Mouse (Mus musculus) erythroblast, embryonic 14.5 days (primary cell): ENCODE results near the gene Senp7. TPM values are rescaled to one million over a fixed set of nuclear protein-coding genes. Genes with fewer than 3 reads are reported as not detected.

ENCODE experiments used
- H3K27me3 ChIP-seq: 2 replicates; pipeline ENCODE4 v1.6.1; 2012; ENCODE audit warnings: inconsistent platforms; ENCODE audit not compliant: control insufficient read depth
- H3K36me3 ChIP-seq: 2 replicates; pipeline ENCODE4 v1.6.1; 2012; ENCODE audit warnings: mild to moderate bottlenecking, inconsistent platforms; ENCODE audit not compliant: control insufficient read depth
- H3K4me1 ChIP-seq: 2 replicates; pipeline ENCODE4 v1.6.1; 2012; ENCODE audit warnings: inconsistent platforms; ENCODE audit not compliant: control insufficient read depth
- H3K4me3 ChIP-seq: replicated peaks from 2 replicates; pipeline ENCODE3; 2012; ENCODE audit warnings: moderate library complexity, mild to moderate bottlenecking, inconsistent platforms
- H3K9me3 ChIP-seq: 2 replicates; pipeline ENCODE4 v1.6.1; 2012; ENCODE audit warnings: low read length, inconsistent platforms, mixed read lengths; ENCODE audit not compliant: control insufficient read depth
- GATA1 ChIP-seq: IDR thresholded peaks from 2 replicates; pipeline ENCODE4 v1.6.1; 2012; ENCODE audit warnings: low read length, inconsistent platforms, mixed read lengths
- TAL1 ChIP-seq: IDR thresholded peaks from 3 replicates; pipeline ENCODE4 v1.6.1; 2012; ENCODE audit warnings: low read length, inconsistent platforms, mixed read lengths
- polyA plus RNA-seq: library from polyadenylated mRNA; stranded (reverse); fragments of >175 nt; gene quantifications from 2 replicates; pipeline ENCODE4 v1.2.3, GENCODE M21; 2012

Gene Senp7
- polyA plus RNA-seq, 1 experiment: 2.8 TPM

DNA sequence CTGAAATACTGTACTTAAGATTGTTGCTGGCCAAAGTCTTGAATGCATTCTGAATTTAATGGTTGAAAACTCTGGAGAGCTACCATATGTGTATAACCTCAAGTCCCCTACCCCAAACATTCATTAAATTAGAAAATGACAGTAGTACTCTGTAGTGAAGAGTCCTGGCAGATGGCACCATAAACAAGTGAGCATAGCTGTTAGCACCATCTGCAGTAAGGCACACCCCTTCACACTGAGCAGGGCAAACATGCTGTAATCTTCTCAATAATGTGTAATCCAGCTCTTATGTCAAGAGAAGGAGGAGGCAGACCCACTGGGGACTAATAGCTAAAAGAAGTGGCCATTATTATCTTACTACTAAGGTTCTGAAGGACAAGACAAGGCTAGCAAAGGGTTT lies 122.1 kb downstream of the Senp7 start:
- peaks cover 54% of the 10 kb centered on the region for H3K36me3 ChIP-seq
- H3K9me3 ChIP-seq: no peaks in the 10 kb centered on the region
- no peaks in the 10 kb centered on the region for H3K4me1 ChIP-seq
- H3K27me3 ChIP-seq: no peaks in the 10 kb centered on the region
- TF ChIP-seq TAL1 (no peak), GATA1 (no peak)
- H3K4me3 ChIP-seq: no peak overlapping the region

- Histone ChIP-seq H3K4me1 (no peaks in the 10 kb centered on the region), H3K9me3 (no peaks in the 10 kb centered on the region), H3K4me3 (no peak overlapping the region), H3K36me3 (peaks cover 51% of the 10 kb centered on the region), H3K27me3 (no peaks in the 10 kb centered on the region)
- TF ChIP-seq GATA1: no peak
- TF ChIP-seq TAL1: no peak
Observed at GRCm38 (mm10) chr16:56175867-56176581, 127.9 kb downstream of the Senp7 start.

GRCm38 (mm10) chr16:56186863-56187262 lies 138.7 kb downstream of the Senp7 start:
- Histone ChIP-seq H3K27me3 (no peaks in the 10 kb centered on the region), H3K4me1 (no peaks in the 10 kb centered on the region), H3K36me3 (peaks cover 55% of the 10 kb centered on the region), H3K4me3 (no peak overlapping the region), H3K9me3 (no peaks in the 10 kb centered on the region)
- TF ChIP-seq TAL1 (no peak), GATA1 (no peak)

GRCm38 (mm10) chr16:56188198-56188597 lies 140.1 kb downstream of the Senp7 start:
- TF ChIP-seq GATA1: no peak
- TF ChIP-seq TAL1: no peak
- peaks cover 45% of the 10 kb centered on the region for H3K36me3 ChIP-seq
- no peaks in the 10 kb centered on the region for H3K4me1 ChIP-seq
- no peaks in the 10 kb centered on the region for H3K27me3 ChIP-seq
- no peaks in the 10 kb centered on the region for H3K9me3 ChIP-seq
- no peak overlapping the region for H3K4me3 ChIP-seq

- Histone ChIP-seq H3K4me3 (no peak within 1 kb of the TSS), H3K4me1 (no peaks in the 10 kb centered on the region), H3K27me3 (no peaks in the 10 kb centered on the region), H3K9me3 (no peaks in the 10 kb centered on the region), H3K36me3 (no peaks in the 10 kb centered on the region)
- no peak for TF ChIP-seq TAL1
- TF ChIP-seq GATA1: no peak
Observed at GRCm38 (mm10) chr16:56204051-56204450, 155.9 kb downstream of the Senp7 start, which contains the start of gene Impg2. TSS of gene Impg2 (plus strand) at chr16:56204313.

DNA sequence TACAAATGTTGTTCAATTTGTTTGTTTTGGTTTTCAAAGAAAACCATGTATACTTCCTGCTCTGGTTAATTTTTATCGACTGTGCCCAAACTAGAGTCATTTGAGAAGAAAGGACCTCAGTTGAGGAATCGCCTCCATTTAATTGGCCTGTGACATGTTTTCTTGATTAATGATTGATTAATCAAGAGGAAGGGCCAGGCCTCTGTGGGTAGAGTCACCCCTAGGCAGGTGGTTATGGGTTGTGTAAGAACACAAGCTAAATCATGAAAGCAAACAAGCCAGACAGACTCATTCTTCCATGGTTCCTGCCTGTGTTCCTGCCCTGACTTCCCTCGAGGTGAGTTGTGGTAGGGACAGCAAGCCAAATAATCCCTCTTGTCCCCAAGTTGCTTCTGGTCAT lies 164.6 kb downstream of the Senp7 start:
- Histone ChIP-seq H3K36me3 (no peaks in the 10 kb centered on the region), H3K4me1 (no peaks in the 10 kb centered on the region), H3K4me3 (no peak overlapping the region), H3K27me3 (no peaks in the 10 kb centered on the region), H3K9me3 (no peaks in the 10 kb centered on the region)
- no peak for TF ChIP-seq GATA1
- no peak for TF ChIP-seq TAL1

DNA sequence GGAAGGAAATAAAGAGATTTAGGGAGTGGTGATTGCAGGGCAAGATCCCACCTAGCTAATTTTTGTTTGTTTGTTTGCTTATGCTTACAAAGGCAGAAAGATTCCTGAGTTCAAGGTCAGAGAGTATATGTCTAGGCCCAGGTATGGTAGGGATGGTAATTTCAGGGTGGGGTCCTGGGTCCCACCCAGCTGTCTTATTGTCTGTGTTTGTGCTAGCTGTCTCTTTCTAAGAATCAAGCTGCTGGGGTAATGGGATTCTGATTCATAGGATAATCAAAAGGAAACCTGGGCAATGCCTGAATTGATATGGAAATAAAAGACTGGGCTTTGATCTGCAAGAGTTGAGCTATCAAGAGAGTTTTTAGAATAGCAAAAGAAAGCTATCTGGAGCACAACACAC lies 179.5 kb downstream of the Senp7 start:
- H3K4me3 ChIP-seq: no peak overlapping the region
- H3K4me1 ChIP-seq: no peaks in the 10 kb centered on the region
- TF ChIP-seq TAL1 (no peak), GATA1 (no peak)
- H3K36me3 ChIP-seq: no peaks in the 10 kb centered on the region
- H3K9me3 ChIP-seq: no peaks in the 10 kb centered on the region
- H3K27me3 ChIP-seq: no peaks in the 10 kb centered on the region

DNA sequence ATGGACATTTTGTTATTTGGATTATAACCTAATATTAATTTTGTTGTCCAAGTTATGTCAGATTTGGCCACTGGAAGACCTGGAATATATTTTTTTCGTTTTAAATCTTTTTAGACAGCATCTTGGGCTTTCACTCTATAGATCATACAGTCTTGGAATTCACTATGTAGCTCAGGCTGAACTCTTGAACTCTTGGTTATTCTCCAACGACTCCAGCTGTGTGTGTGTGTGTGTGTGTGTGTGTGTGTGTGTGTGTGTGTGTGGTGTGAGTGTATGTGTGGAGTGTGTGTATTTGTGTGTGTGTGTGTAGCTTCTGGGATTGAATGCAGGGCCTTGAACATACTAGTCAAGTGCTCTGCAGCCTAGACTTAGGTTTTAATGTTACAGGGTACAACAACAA lies 181.3 kb downstream of the Senp7 start:
- no peak for TF ChIP-seq GATA1
- TF ChIP-seq TAL1: no peak
- Histone ChIP-seq H3K36me3 (no peaks in the 10 kb centered on the region), H3K27me3 (no peaks in the 10 kb centered on the region), H3K9me3 (no peaks in the 10 kb centered on the region), H3K4me3 (no peak overlapping the region), H3K4me1 (no peaks in the 10 kb centered on the region)

DNA sequence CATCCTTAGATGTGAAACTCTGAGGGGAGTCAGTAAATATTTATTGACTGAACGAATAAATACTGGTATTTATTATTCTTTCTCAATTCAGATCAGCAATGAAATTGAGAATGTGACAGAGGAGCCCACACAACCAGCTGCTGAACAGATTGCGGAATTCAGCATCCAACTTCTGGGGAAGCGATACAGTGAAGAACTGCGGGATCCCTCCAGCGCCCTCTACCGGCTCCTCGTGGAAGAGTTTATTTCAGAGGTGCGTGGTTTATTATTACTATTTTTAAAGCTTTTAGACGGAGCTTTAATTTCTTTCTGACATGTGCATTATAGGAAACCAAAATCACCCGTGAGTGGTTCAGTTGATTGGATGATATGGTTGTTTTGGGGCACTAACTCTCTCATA lies 183.2 kb downstream of the Senp7 start:
- Histone ChIP-seq H3K36me3 (no peaks in the 10 kb centered on the region), H3K9me3 (no peaks in the 10 kb centered on the region), H3K27me3 (no peaks in the 10 kb centered on the region), H3K4me3 (no peak overlapping the region), H3K4me1 (no peaks in the 10 kb centered on the region)
- TF ChIP-seq GATA1 (no peak), TAL1 (no peak)

- H3K36me3 ChIP-seq: no peaks in the 10 kb centered on the region
- no peak overlapping the region for H3K4me3 ChIP-seq
- no peaks in the 10 kb centered on the region for H3K9me3 ChIP-seq
- H3K27me3 ChIP-seq: no peaks in the 10 kb centered on the region
- no peaks in the 10 kb centered on the region for H3K4me1 ChIP-seq
- TF ChIP-seq GATA1: no peak
- TF ChIP-seq TAL1: no peak
Observed at GRCm38 (mm10) chr16:56232736-56233135, 184.6 kb downstream of the Senp7 start.

Other genes starting within 250 kb of the Senp7 start
- 0.04 and 0.09 TPM in 2 replicates for gene Nfkbiz, start 209.4 kb upstream of the Senp7 start, polyA plus RNA-seq
- gene Nxpe3, start 153.1 kb upstream of the Senp7 start, polyA plus RNA-seq: 0.03 TPM in 1 of 2 replicates, not detected in the other
- gene Cep97, start 113.5 kb upstream of the Senp7 start, polyA plus RNA-seq: 0.25 and 0.26 TPM in 2 replicates
- gene Rpl24, start 82.1 kb upstream of the Senp7 start, polyA plus RNA-seq: 15.4 and 21.4 TPM in 2 replicates
- 0.14 and 0.22 TPM in 2 replicates for gene Zbtb11, start 74.5 kb upstream of the Senp7 start, polyA plus RNA-seq
- 4.4 and 6.3 TPM in 2 replicates for gene Pcnp, start 18.6 kb upstream of the Senp7 start, polyA plus RNA-seq
- 0.19 and 0.21 TPM in 2 replicates for gene Trmt10c, start 10.5 kb upstream of the Senp7 start, polyA plus RNA-seq
- 0.01 TPM in 1 of 2 replicates, not detected in the other for gene Impg2, start 156.0 kb downstream of the Senp7 start, polyA plus RNA-seq